Mouse (Mus musculus) embryonic fibroblast, embryonic 13.5 days (primary cell): ENCODE measurements at regions not wholly inside any gene's neighbourhood (a gene's known extent, or its start where the extent isn't known, plus 50 kb on each side); places are given as distances from the start of the nearest gene placed in this dataset.

ENCODE experiments used
- CTCF ChIP-seq: IDR thresholded peaks from 2 replicates; pipeline ENCODE4 v1.5.1; 2011; ENCODE audit warnings: mild to moderate bottlenecking, control low read depth, low read length, moderate library complexity, borderline replicate concordance; ENCODE audit not compliant: insufficient read depth
- POLR2A ChIP-seq: IDR thresholded peaks from 2 replicates; pipeline ENCODE4 v1.6.1; 2011; ENCODE audit warnings: low read depth, mild to moderate bottlenecking, control low read depth, low read length, moderate library complexity

- TF ChIP-seq CTCF: no peak
- TF ChIP-seq POLR2A: no peak
Observed at GRCm38 (mm10) chr4:9033106-9033642, 794.3 kb upstream of the Car8 start.
